Mouse (Mus musculus) erythroblast, embryonic 14.5 days (primary cell): Measurements from ENCODE around the gene Slc12a8.

Experiments used
- GATA1 ChIP-seq: IDR thresholded peaks from 2 replicates; pipeline ENCODE4 v1.6.1; 2012; ENCODE audit warnings: low read length, inconsistent platforms, mixed read lengths
- TAL1 ChIP-seq: IDR thresholded peaks from 3 replicates; pipeline ENCODE4 v1.6.1; 2012; ENCODE audit warnings: low read length, inconsistent platforms, mixed read lengths

- TF ChIP-seq GATA1 (no peak), TAL1 (no peak)
Measured at GRCm38 (mm10) chr16:33469973-33470372, 47.2 kb upstream of the Slc12a8 start.
